Mouse (Mus musculus) kidney, postnatal 36 days (tissue): ENCODE data around the gene Tgfa.

ENCODE experiments used
- DNase-seq, 2 experiments: peaks; one replicate each; pipeline ENCODE4 v3.0.0; 2021 to 2022; ENCODE audit warnings: mixed read lengths in 2 of 2

Gene Tgfa

GRCm38 (mm10) chr6:86233512-86234430, 38.7 kb downstream of the Tgfa start:
- DNase-seq, result peak; percentile 14 to 35

GRCm38 (mm10) chr6:86244866-86245265, 49.8 kb downstream of the Tgfa start:
- DNase-seq, result no peak

DNA sequence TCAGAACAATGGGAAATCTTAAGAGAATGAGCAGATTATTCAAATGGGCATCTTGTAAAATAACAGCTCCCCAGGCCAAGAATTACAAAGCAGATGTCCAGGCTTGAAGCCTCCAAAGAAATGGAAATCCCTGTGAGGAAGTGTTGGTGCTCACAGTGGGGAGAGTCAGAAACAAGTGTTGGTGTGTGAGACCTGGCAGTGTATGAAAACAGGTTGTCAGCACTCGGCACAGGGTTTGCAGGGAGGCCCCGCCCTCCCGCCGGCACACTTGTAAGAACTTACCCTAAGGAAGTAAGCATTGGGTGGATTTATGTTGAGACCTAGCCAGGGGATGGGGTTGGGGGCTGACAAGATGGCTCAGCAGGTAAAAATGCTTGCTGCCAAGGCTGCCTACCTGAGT, 50.9 kb downstream of the Tgfa start:
- no peak for DNase-seq

GRCm38 (mm10) chr6:86248562-86248961, 53.5 kb downstream of the Tgfa start:
- DNase-seq, result no peak

DNA sequence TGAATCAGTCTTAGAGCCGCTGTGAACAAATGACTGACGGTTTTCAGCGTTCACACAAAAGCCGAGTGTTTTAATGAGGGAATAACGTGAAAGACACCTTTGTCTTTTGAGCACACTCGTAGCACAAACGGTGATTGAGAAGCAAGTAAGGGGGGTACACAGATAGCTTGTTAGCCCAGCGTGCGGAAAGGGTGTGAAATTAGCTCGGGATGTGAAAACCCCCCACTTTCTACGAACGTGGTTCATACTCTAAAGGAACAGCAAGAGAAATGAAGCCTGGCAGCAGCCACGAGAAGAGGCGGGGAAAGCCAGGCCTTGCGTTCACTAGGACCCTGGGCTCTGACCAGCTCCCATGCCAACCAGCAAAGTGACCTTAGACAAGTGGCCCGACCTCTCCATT, 54.0 kb downstream of the Tgfa start:
- DNase-seq, result no peak

DNA sequence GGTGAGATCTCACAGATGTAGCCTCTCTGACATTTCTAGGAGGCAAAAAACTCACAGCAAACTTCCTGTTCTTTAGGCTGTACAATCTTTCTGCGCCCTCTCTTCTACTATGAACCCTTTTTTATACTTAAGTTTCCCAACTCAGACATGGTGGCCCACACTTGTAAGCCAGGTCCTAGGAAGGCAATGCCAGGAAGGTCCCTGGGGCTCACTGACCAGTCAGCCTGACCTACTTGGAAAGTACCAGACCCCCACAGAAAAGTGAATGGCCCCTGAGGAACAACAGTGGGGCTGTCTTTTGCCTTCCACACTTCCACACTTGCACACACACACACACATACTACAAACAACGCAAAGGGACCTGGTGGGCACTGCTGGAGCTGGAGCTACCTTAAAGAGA, 55.2 kb downstream of the Tgfa start:
- DNase-seq, result no peak

- DNase-seq, result no peak
Observed at GRCm38 (mm10) chr6:86250830-86251229, 55.8 kb downstream of the Tgfa start.

DNA sequence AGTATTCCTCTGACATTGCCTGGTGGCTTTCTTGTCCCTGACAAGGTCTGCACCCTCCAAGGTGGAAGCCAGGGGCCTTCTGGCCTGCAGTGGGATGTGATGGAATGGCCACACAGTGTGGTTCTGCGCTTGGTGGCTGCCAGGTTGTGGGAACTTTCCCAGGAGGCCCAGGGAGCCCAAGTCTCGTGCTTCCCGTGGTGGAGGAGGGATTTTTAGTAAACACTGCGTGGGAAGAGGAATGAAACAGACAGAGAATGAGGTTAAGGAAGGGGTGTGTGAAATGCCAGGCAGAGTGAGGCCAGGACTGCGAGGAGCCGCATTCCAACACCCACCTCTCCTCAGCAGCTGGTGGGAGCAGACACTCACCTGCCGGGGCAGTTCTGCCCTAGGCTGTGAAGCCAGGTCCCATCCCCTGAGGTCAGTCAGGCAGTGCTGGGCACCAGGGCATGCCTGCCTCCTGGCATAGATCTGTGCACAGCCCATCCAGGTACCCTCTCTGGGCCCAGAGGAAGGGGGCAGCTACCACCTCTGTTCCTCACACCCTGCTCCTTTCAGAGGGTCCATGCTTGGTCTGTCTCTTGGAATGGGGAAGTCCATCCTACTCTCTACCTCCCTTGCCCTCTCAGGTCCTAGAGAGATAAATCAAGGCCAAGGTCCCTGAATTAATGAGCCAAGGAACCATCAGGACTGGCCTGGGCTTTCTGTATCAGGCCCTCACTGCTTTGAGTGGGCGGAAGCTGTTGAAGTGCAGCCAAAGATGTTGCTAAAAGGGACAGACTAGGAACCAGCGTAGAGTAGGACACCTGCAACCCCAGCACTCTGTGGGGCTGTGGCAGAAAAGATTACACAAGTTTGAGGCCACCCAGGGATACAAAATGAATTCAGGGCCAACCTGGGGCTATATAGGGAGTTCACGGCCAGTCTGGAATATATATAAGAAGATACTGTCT, 57.4 kb downstream of the Tgfa start:
- peak in 1 of 2 experiments; percentile 8 for DNase-seq

- no peak for DNase-seq
Observed at GRCm38 (mm10) chr6:86255899-86256298, 60.9 kb downstream of the Tgfa start.

DNA sequence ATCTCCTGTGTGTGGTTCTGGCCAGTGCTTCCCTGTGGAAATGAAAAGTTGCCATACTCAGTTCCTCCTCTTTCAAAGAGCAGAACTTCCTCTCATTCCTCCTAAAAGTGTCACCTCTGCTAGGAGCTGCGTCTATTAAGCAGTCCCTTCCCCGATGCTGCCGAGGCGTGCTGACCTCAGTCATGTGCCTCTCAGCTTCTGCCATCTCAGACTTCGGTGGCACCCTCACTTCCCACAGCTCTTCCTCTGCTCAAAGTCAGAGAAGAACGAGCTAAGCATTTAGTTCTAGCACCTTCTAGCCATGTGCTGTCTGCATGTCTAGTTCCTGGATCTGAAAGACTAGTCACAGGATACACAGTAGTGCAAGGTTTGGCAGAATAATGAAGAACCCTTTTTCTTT, 64.2 kb downstream of the Tgfa start:
- DNase-seq, result no peak

- peak in 1 of 2 experiments; percentile 12 for DNase-seq
Observed at GRCm38 (mm10) chr6:86260322-86261050, 65.5 kb downstream of the Tgfa start.

DNA sequence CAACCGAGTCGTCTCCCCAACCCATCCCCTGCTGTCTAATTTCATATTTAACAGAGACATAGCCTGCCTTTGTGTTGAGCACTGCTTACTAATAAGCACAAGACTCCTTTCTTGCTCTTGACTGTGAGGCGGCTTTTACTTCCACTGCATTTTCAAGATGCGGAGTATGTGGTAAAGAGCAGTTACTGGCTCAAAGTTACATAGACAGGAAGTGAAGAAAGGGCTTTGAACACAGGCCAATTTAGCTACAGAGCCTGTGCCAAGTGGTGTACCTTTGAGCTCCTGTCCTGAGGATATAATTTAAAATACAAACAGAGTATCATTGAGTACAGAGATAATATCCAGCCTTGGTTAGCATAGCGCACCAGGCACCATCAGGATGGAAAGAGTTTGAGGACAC, 71.8 kb downstream of the Tgfa start:
- DNase-seq, result peak in 1 of 2 experiments; percentile 20

- no peak for DNase-seq
Observed at GRCm38 (mm10) chr6:86270373-86271068, 75.5 kb downstream of the Tgfa start.

DNA sequence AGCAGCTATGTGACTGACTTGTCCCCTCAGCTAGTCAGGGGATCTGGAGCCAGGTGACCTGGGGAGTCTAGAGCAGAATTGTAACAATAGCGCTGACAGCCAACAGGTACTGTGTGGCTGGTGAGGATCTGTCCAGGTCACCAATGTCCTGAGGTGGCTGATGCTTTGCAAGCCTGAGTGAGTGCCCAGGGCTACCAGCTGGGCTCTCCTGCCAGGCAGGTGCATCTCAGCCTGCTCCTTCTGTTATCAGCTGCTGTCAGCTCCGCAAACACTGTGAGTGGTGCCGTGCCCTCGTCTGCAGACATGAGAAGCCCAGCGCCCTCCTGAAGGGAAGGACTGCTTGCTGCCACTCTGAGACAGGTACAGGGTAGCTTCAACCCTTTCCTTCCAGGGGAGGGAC, 76.1 kb downstream of the Tgfa start:
- no peak for DNase-seq

- DNase-seq, result no peak
Observed at GRCm38 (mm10) chr6:86275704-86276103, 80.7 kb downstream of the Tgfa start.

DNA sequence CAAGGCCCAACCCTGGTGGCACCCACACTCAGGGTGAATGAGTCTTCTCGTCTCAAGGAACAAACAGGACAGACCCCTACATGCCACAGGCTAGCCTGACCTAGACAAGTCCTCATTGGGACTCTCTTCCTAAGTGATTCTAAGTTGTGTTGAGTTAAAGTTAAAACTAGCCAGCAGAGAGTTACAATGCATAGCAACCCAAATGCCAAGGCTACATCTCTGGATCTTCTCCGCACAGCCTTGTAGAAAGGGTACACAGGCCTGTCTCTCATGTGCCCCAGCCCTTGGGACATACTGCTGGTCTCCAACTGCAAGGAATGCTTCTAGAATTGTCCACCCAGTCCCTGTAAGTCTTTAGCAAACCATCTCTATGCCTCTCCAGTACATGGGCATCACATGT, 81.8 kb downstream of the Tgfa start:
- no peak for DNase-seq

DNA sequence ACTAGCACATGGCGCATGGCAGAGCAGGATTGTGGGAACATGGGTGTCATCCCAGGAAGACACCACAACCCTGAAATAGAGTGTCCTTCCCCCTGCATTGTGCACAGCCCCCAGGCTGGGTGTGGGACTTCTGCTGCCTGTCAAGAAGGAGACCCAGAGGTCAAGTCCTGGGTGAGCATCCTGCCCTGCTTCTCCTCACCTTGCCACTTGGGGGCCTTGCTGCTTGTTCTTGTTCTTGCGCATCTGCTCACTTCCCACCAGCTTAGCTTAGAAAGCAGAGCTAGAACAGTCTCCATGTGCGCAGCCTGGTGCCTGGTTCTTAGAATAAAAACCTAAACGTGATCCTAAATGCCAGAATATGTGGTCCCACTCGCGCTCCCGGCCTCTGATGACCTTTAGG, 82.6 kb downstream of the Tgfa start:
- DNase-seq, result peak in 1 of 2 experiments; percentile 15

- DNase-seq, result no peak
Observed at GRCm38 (mm10) chr6:86281573-86282210, 86.7 kb downstream of the Tgfa start.

DNA sequence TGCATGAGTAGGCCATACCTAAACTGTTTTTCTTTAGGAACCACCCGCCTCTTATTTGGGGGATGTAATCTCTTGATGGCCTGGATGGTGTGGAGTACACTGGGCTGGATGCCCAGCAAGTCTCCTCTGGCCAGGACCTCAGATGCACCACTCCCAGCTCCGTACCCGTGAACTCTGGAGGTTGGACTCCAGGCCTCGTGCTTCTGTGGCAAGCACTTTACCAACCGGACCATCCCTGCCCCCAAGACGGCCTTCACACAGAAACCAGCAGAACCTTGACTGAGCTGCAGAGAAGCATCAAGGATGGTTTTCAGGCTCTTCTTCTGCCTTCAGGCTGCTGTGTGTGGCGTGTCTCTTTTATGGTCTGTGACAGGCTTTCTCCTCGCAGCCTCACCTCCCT, 98.3 kb downstream of the Tgfa start:
- peak; percentile 38 to 65 for DNase-seq

DNA sequence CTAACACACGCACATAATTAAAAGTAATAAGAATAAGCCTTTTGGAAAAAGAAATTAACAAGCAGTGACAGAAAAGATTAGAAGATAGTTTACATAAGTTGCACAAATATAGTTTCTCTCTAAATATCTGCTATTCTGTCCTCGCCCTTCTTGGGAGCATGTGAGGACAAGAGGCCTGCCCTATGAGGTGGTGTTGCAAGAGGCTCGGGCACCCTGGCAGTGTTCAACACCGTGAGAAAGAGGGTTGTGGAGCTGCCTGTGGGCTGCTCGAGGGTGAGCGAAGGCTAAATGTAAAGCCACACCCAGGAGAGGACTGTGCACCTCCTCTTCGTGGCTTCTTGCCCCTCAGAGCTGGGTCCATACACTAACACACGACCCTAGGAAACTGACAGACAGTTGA, 100.4 kb downstream of the Tgfa start:
- no peak for DNase-seq

DNA sequence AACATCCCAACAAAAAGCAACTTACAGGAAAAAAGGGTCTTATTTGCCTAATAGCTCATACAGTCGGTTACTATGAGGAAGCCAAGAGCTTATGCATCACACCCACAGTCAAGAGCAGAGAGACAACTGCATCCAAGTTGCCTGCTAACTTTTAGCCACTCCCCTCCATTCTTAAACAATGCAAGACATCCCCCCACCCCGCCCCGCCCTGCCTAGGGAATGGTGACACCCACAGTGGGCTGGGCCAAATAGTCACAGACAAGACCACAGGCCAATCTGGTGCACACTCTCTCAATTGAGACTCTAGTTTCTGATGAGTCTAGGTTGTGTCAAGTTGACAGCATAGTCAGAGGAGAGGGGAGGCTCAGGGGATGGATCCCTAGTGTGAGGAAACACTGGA, 101.1 kb downstream of the Tgfa start:
- no peak for DNase-seq

DNA sequence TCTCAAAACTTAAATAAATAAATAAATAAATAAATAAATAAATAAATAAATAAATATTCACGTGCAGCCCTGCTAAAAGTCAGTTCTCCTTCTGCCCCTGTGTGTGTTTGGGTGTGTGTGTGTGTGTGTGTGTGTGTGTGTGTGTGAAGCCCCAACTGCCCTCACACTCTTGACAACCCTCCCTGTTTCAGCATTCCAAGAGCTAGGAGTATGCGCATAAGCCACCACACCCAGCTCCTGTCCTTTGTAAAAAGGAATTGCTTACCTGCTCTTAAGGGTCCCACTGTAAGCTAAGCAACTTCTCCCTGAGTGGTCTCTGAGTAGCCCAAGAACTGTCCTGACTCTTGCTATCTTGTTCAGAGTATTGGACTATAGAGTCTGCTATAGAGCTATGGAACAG, 101.9 kb downstream of the Tgfa start:
- DNase-seq, result no peak
